Mouse (Mus musculus) activated CD4-positive, CD25-positive, alpha-beta regulatory T cell (primary cell): ENCODE measurements around the gene Gnpnat1. TPM values are rescaled to one million over a fixed set of nuclear protein-coding genes. Genes with fewer than 3 reads are reported as not detected.

Experiments used
- polyA plus RNA-seq, 2 experiments: library from polyadenylated mRNA; unstranded; fragments of 100-300 nt; shearing (Covaris generic); gene quantifications; one replicate each; pipeline ENCODE4 v1.2.1; 2017

Gene Gnpnat1
- 10 to 100 TPM; 67.7 to 74.1 TPM for polyA plus RNA-seq

DNA sequence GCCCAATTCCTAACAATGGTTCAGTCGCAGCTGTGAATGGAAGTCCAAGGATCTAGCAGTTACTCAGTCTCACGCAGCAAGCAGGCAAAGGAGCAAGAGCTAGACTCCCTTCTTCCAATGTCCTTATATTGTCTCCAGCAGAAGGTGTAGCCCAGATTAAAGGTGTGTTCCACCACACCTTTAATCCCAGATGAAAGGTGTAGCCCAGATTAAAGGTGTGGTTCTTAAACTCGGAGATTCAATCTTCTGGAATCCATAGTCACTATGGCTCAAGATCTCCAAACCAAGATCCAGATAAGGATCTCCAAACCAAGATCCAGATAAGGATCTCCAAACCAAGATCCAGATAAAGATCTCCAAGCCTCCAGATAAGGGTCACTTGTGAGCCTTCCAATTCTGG, at the start of gene Gnpnat1:
TSS of gene Gnpnat1 (minus strand) at position 101 of the 400 bp plus-strand sequence.

DNA sequence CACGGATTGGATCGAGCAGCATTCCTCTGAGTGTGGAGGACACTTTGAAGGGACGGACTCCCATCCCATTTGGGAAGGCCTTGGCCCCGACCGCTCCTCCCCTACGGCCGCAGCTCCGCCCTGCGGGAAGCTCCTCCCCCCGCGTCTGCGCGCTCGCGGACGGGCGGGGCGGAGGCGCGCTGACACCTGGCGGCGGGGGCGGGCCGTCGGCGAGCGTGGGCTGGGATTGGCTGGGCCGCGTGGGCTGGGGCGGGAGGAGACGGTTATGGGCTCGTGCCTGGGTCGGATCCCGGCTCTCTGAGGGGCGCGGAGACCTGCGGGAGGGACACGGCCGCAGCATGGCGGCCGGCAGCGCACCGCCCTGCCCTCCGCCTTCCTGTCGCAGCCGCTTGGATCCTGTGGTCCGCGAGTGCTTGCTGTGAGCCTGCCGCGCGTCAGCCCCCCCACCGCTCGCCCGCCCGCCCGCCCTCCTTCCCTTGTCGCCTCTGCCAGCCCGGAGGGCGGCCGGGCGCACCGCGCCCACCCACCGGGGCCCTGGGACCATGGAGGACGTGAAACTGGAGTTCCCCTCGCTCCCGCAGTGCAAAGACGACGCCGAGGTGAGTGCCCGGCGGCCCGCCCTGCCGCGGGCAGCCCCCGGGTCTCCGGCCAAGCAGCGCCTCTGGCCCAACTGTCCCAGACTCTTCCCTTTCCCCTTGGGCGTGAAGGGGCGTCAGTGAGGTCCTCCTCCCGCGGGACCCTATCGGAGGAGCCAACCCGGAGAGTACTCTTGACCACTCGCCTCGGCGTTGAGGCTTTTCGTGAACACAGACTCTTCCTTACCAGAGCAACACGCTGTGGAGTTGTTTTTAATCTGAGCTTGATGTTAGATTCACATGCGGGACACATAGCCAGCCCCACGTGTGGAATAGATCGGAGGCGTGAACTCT, 53.5 kb downstream of the Gnpnat1 start, which contains the start of gene Styx:
TSS of gene Styx (plus strand) at position 163 of the 929 bp plus-strand sequence.

DNA sequence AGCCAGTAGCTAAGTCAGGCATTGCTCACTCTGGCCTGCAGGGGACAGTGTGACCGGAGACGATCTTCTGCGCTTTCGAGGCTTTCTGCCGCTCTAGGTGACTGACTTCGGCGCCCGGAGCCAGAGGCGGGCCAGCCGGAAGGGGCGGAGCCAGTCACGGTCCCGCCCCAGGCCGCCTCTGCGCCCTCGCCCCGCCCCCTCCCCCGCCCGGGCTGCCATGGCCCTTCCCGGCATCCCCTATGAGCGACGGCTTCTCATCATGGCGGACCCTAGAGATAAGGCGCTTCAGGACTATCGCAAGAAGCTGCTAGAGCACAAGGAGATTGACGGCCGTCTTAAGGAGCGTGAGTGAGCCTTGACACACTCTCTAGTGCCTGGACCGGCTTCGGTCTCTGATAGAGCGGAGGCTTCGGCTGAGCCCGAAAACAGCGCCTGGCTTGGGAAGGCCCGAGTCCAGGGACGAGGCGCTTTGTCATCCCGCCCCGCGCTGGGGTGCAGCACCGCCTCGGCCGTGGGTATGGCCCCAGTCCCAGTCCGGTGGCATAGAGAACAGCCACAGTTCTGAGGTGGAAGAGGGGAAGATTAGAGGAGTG, 75.0 kb downstream of the Gnpnat1 start, which contains the start of gene Psmc6:
TSS of gene Psmc6 (plus strand) at position 200 of the 593 bp plus-strand sequence.

Other genes with a start within 250 kb of the Gnpnat1 start
- gene Gpr137c, start 185.2 kb downstream of the Gnpnat1 start, polyA plus RNA-seq: 1 to 10 TPM in 1 of 2 experiments, under 1 TPM in 1; 0.63 to 2.6 TPM
- 10 to 100 TPM; 12.6 to 14.3 TPM for gene Txndc16, start 184.6 kb downstream of the Gnpnat1 start, polyA plus RNA-seq
- gene Ero1l, start 86.1 kb downstream of the Gnpnat1 start, polyA plus RNA-seq: 10 to 100 TPM; 51.3 to 71.4 TPM
- gene Psmc6, start 75.1 kb downstream of the Gnpnat1 start, polyA plus RNA-seq: 100 to 1,000 TPM; 124 to 171 TPM
- gene Styx, start 53.8 kb downstream of the Gnpnat1 start, polyA plus RNA-seq: 1 to 10 TPM; 6.5 to 8.1 TPM
- under 1 TPM; 0.23 to 0.44 TPM for gene Fermt2, start 125.2 kb upstream of the Gnpnat1 start, polyA plus RNA-seq